Mouse (Mus musculus): ENCODE results near the gene Fam71f2. TPM values are rescaled to one million over a fixed set of nuclear protein-coding genes. Genes with fewer than 3 reads are reported as not detected.
A peak's percentile ranks its signal among the peaks of the same experiment; 100 is the strongest.

Gene Fam71f2
- total and polyA plus RNA-seq, 2 experiments from 2014 or later = 0.18 TPM; not detected in 1

GRCm38 (mm10) chr6:29278513-29279267 lies 703 bp upstream of the Fam71f2 start:
- Histone ChIP-seq H3K4me3 (ENCODE audit: low read depth, low read length) (no peak overlapping the region), H3K27me3 (ENCODE audit: control insufficient read depth, insufficient read depth, low read length) (no peaks in the 10 kb centered on the region), H3K4me1 (ENCODE audit: control insufficient read depth, insufficient read depth) (peaks cover 5% of the 10 kb centered on the region; the same call in 1 of the 2 replicates), H3K9me3 (replicated peaks; ENCODE audit: control insufficient read depth, low read length) (no peaks in the 10 kb centered on the region), H3K4me2 (ENCODE audit: low read depth, low read length) (no peak overlapping the region), H3K9ac (replicated peaks; ENCODE audit: low read depth, low read length) (no peak overlapping the region), H3K27ac (ENCODE audit: low read depth) (peak overlapping the region; percentile 54), H3K36me3 (replicated peaks; ENCODE audit: control insufficient read depth, insufficient read depth, low read length) (peaks cover 14% of the 10 kb centered on the region; the same call in 1 of the 2 replicates)
- peak; percentile 82 for TF ChIP-seq CTCF (IDR thresholded peaks at IDR 0.05; ENCODE audit: low read depth)
- TF ChIP-seq EP300 (IDR thresholded peaks at IDR 0.05; ENCODE audit: low read depth) = no peak
- peak; percentile 85 for DNase-seq (ENCODE audit: low spot score)
- WGBS = 10% methylated on average over 8 of the region's 8 CpGs
- ATAC-seq (ENCODE audit: insufficient read depth, low read depth) = peak; percentile 85

- Histone ChIP-seq H3K27ac (ENCODE audit: low read depth) (no peak overlapping the region), H3K4me1 (ENCODE audit: control insufficient read depth, insufficient read depth) (no peaks in the 10 kb centered on the region), H3K9me3 (replicated peaks; ENCODE audit: control insufficient read depth, low read length) (no peaks in the 10 kb centered on the region), H3K4me3 (ENCODE audit: low read depth, low read length) (no peak overlapping the region), H3K36me3 (replicated peaks; ENCODE audit: control insufficient read depth, insufficient read depth, low read length) (0 out of 2 replicates have a peak, but pooled peaks cover under 1% of the 10 kb centered on the region), H3K4me2 (ENCODE audit: low read depth, low read length) (no peak overlapping the region), H3K27me3 (ENCODE audit: control insufficient read depth, insufficient read depth, low read length) (no peaks in the 10 kb centered on the region), H3K9ac (replicated peaks; ENCODE audit: low read depth, low read length) (no peak overlapping the region)
- ATAC-seq (ENCODE audit: insufficient read depth, low read depth) (no peak), DNase-seq (ENCODE audit: low spot score) (no peak)
- TF ChIP-seq CTCF (IDR thresholded peaks at IDR 0.05; ENCODE audit: low read depth) (no peak), EP300 (IDR thresholded peaks at IDR 0.05; ENCODE audit: low read depth) (no peak)
- WGBS = 58% methylated on average over 7 of the region's 7 CpGs
Observed at GRCm38 (mm10) chr6:29280671-29281070, 1.3 kb downstream of the Fam71f2 start.

GRCm38 (mm10) chr6:29286870-29287269 lies 7.5 kb downstream of the Fam71f2 start:
- Histone ChIP-seq H3K27ac (ENCODE audit: low read depth) (no peak overlapping the region), H3K4me2 (ENCODE audit: low read depth, low read length) (no peak overlapping the region), H3K36me3 (replicated peaks; ENCODE audit: control insufficient read depth, insufficient read depth, low read length) (no peaks in the 10 kb centered on the region), H3K27me3 (ENCODE audit: control insufficient read depth, insufficient read depth, low read length) (no peaks in the 10 kb centered on the region), H3K9ac (replicated peaks; ENCODE audit: low read depth, low read length) (no peak overlapping the region), H3K4me1 (ENCODE audit: control insufficient read depth, insufficient read depth) (no peaks in the 10 kb centered on the region), H3K9me3 (replicated peaks; ENCODE audit: control insufficient read depth, low read length) (no peaks in the 10 kb centered on the region), H3K4me3 (ENCODE audit: low read depth, low read length) (no peak overlapping the region)
- DNase-seq (ENCODE audit: low spot score) (no peak), ATAC-seq (ENCODE audit: insufficient read depth, low read depth) (no peak)
- WGBS = 73% methylated on average over 7 of the region's 7 CpGs
- no peak for TF ChIP-seq EP300 (IDR thresholded peaks at IDR 0.05; ENCODE audit: low read depth)
- no peak for TF ChIP-seq CTCF (IDR thresholded peaks at IDR 0.05; ENCODE audit: low read depth)

GRCm38 (mm10) chr6:29287481-29287880 lies 8.1 kb downstream of the Fam71f2 start:
- H3K9me3 ChIP-seq (replicated peaks; ENCODE audit: control insufficient read depth, low read length) = no peaks in the 10 kb centered on the region
- DNase-seq (ENCODE audit: low spot score) (no peak), ATAC-seq (ENCODE audit: insufficient read depth, low read depth) (no peak)
- H3K27ac ChIP-seq (ENCODE audit: low read depth) = no peak overlapping the region
- H3K9ac ChIP-seq (replicated peaks; ENCODE audit: low read depth, low read length) = no peak overlapping the region
- no peaks in the 10 kb centered on the region for H3K27me3 ChIP-seq (ENCODE audit: control insufficient read depth, insufficient read depth, low read length)
- no peaks in the 10 kb centered on the region for H3K36me3 ChIP-seq (replicated peaks; ENCODE audit: control insufficient read depth, insufficient read depth, low read length)
- H3K4me3 ChIP-seq (ENCODE audit: low read depth, low read length) = no peak overlapping the region
- H3K4me2 ChIP-seq (ENCODE audit: low read depth, low read length) = no peak overlapping the region
- H3K4me1 ChIP-seq (ENCODE audit: control insufficient read depth, insufficient read depth) = no peaks in the 10 kb centered on the region
- TF ChIP-seq CTCF (IDR thresholded peaks at IDR 0.05; ENCODE audit: low read depth) = no peak
- TF ChIP-seq EP300 (IDR thresholded peaks at IDR 0.05; ENCODE audit: low read depth) = no peak
- WGBS = 50% methylated on average over 6 of the region's 6 CpGs

- WGBS = 53% methylated on average over 5 of the region's 5 CpGs
- Histone ChIP-seq H3K4me2 (ENCODE audit: low read depth, low read length) (no peak overlapping the region), H3K9ac (replicated peaks; ENCODE audit: low read depth, low read length) (no peak overlapping the region), H3K27ac (ENCODE audit: low read depth) (no peak overlapping the region), H3K36me3 (replicated peaks; ENCODE audit: control insufficient read depth, insufficient read depth, low read length) (no peaks in the 10 kb centered on the region), H3K4me3 (ENCODE audit: low read depth, low read length) (no peak overlapping the region), H3K4me1 (ENCODE audit: control insufficient read depth, insufficient read depth) (no peaks in the 10 kb centered on the region), H3K27me3 (ENCODE audit: control insufficient read depth, insufficient read depth, low read length) (no peaks in the 10 kb centered on the region), H3K9me3 (replicated peaks; ENCODE audit: control insufficient read depth, low read length) (no peaks in the 10 kb centered on the region)
- DNase-seq (ENCODE audit: low spot score) (no peak), ATAC-seq (ENCODE audit: insufficient read depth, low read depth) (no peak)
- no peak for TF ChIP-seq EP300 (IDR thresholded peaks at IDR 0.05; ENCODE audit: low read depth)
- no peak for TF ChIP-seq CTCF (IDR thresholded peaks at IDR 0.05; ENCODE audit: low read depth)
Observed at GRCm38 (mm10) chr6:29287944-29288343, 8.6 kb downstream of the Fam71f2 start.

- Histone ChIP-seq H3K4me2 (ENCODE audit: low read depth, low read length) (no peak overlapping the region), H3K9me3 (replicated peaks; ENCODE audit: control insufficient read depth, low read length) (no peaks in the 10 kb centered on the region), H3K4me1 (ENCODE audit: control insufficient read depth, insufficient read depth) (no peaks in the 10 kb centered on the region), H3K27ac (ENCODE audit: low read depth) (no peak overlapping the region), H3K27me3 (ENCODE audit: control insufficient read depth, insufficient read depth, low read length) (no peaks in the 10 kb centered on the region), H3K4me3 (ENCODE audit: low read depth, low read length) (no peak overlapping the region), H3K36me3 (replicated peaks; ENCODE audit: control insufficient read depth, insufficient read depth, low read length) (no peaks in the 10 kb centered on the region), H3K9ac (replicated peaks; ENCODE audit: low read depth, low read length) (no peak overlapping the region)
- WGBS = 46% methylated on average over 6 of the region's 6 CpGs
- DNase-seq (ENCODE audit: low spot score) (no peak), ATAC-seq (ENCODE audit: insufficient read depth, low read depth) (no peak)
- TF ChIP-seq EP300 (IDR thresholded peaks at IDR 0.05; ENCODE audit: low read depth) (no peak), CTCF (IDR thresholded peaks at IDR 0.05; ENCODE audit: low read depth) (no peak)
Observed at GRCm38 (mm10) chr6:29288651-29289050, 9.3 kb downstream of the Fam71f2 start.
